Mouse (Mus musculus): ENCODE data around the gene Zfp120.

- no peak for TF ChIP-seq CTCF (IDR thresholded peaks at IDR 0.05; ENCODE audit: control insufficient read depth, insufficient read depth, low read length)
- TF ChIP-seq POLR2A (IDR thresholded peaks at IDR 0.05; ENCODE audit: borderline replicate concordance, control insufficient read depth, low read depth, low read length): no peak
Measured at GRCm38 (mm10) chr2:150173833-150174232, 37.3 kb upstream of the Zfp120 start.

Measured in bone marrow, adult 2 months (tissue).